Mouse (Mus musculus): ENCODE data around the gene Tfeb. TPM values are rescaled to one million over a fixed set of nuclear protein-coding genes. Genes with fewer than 3 reads are reported as not detected.

Gene Tfeb
- polyA plus RNA-seq, 1 experiment from 2014 or later = 5.8 TPM

- TF ChIP-seq EP300 (IDR thresholded peaks at IDR 0.05; ENCODE audit: low read depth) = no peak
- no peak for TF ChIP-seq CTCF (IDR thresholded peaks at IDR 0.05; ENCODE audit: low read depth)
- DNase-seq = no peak
- Histone ChIP-seq H3K27me3 (ENCODE audit: insufficient read depth, low read length) (0 out of 2 replicates have a peak, but pooled peaks cover 4% of the 10 kb centered on the region), H3K4me3 (ENCODE audit: low read depth, low read length) (no peak overlapping the region), H3K4me1 (ENCODE audit: insufficient read depth) (no peaks in the 10 kb centered on the region), H3K27ac (ENCODE audit: low read depth) (no peak overlapping the region), H3K4me2 (ENCODE audit: low read depth, low read length) (no peak overlapping the region), H3K9me3 (ENCODE audit: low read length) (no peaks in the 10 kb centered on the region), H3K36me3 (replicated peaks; ENCODE audit: insufficient read depth, low read length) (no peaks in the 10 kb centered on the region), H3K9ac (replicated peaks) (no peak overlapping the region)
- no peak for ATAC-seq
- 83% methylated on average over 3 of the region's 3 CpGs for WGBS (ENCODE audit: insufficient replicate concordance)
Measured at GRCm38 (mm10) chr17:47707961-47708360, 28.9 kb upstream of the Tfeb start.

- DNase-seq (no peak), ATAC-seq (no peak)
- Histone ChIP-seq H3K4me3 (ENCODE audit: low read depth, low read length) (no peak overlapping the region), H3K4me1 (ENCODE audit: insufficient read depth) (no peaks in the 10 kb centered on the region), H3K36me3 (replicated peaks; ENCODE audit: insufficient read depth, low read length) (no peaks in the 10 kb centered on the region), H3K4me2 (ENCODE audit: low read depth, low read length) (no peak overlapping the region), H3K9ac (replicated peaks) (no peak overlapping the region), H3K27ac (ENCODE audit: low read depth) (no peak overlapping the region), H3K27me3 (ENCODE audit: insufficient read depth, low read length) (no peaks in the 10 kb centered on the region), H3K9me3 (ENCODE audit: low read length) (no peaks in the 10 kb centered on the region)
- 59% methylated on average over 4 of the region's 4 CpGs for WGBS (ENCODE audit: insufficient replicate concordance)
- TF ChIP-seq CTCF (IDR thresholded peaks at IDR 0.05; ENCODE audit: low read depth) = no peak
- TF ChIP-seq EP300 (IDR thresholded peaks at IDR 0.05; ENCODE audit: low read depth) = no peak
Measured at GRCm38 (mm10) chr17:47708972-47709371, 27.9 kb upstream of the Tfeb start.

- H3K27ac ChIP-seq (ENCODE audit: low read depth) = no peak overlapping the region
- ATAC-seq = no peak
- DNase-seq = no peak
- no peaks in the 10 kb centered on the region for H3K27me3 ChIP-seq (ENCODE audit: insufficient read depth, low read length)
- H3K4me1 ChIP-seq (ENCODE audit: insufficient read depth) = no peaks in the 10 kb centered on the region
- TF ChIP-seq EP300 (IDR thresholded peaks at IDR 0.05; ENCODE audit: low read depth) (no peak), CTCF (IDR thresholded peaks at IDR 0.05; ENCODE audit: low read depth) (no peak)
- no peak overlapping the region for H3K4me3 ChIP-seq (ENCODE audit: low read depth, low read length)
- H3K36me3 ChIP-seq (replicated peaks; ENCODE audit: insufficient read depth, low read length) = no peaks in the 10 kb centered on the region
- H3K9ac ChIP-seq (replicated peaks) = no peak overlapping the region
- H3K9me3 ChIP-seq (ENCODE audit: low read length) = no peaks in the 10 kb centered on the region
- whole genome bisulfite sequencing (ENCODE audit: insufficient replicate concordance) = 42% methylated on average over 3 of the region's 3 CpGs
- H3K4me2 ChIP-seq (ENCODE audit: low read depth, low read length) = no peak overlapping the region
Measured at GRCm38 (mm10) chr17:47710036-47710435, 26.8 kb upstream of the Tfeb start.

GRCm38 (mm10) chr17:47711883-47712282, 24.9 kb upstream of the Tfeb start:
- WGBS (ENCODE audit: insufficient replicate concordance) = 36% methylated on average over 6 of the region's 6 CpGs
- Histone ChIP-seq H3K4me1 (ENCODE audit: insufficient read depth) (no peaks in the 10 kb centered on the region), H3K9ac (replicated peaks) (no peak overlapping the region), H3K9me3 (ENCODE audit: low read length) (no peaks in the 10 kb centered on the region), H3K4me3 (ENCODE audit: low read depth, low read length) (no peak overlapping the region), H3K4me2 (ENCODE audit: low read depth, low read length) (no peak overlapping the region), H3K27me3 (ENCODE audit: insufficient read depth, low read length) (no peaks in the 10 kb centered on the region), H3K36me3 (replicated peaks; ENCODE audit: insufficient read depth, low read length) (no peaks in the 10 kb centered on the region), H3K27ac (ENCODE audit: low read depth) (no peak overlapping the region)
- TF ChIP-seq CTCF (IDR thresholded peaks at IDR 0.05; ENCODE audit: low read depth) (no peak), EP300 (IDR thresholded peaks at IDR 0.05; ENCODE audit: low read depth) (no peak)
- DNase-seq (no peak), ATAC-seq (no peak)

- DNase-seq (no peak), ATAC-seq (no peak)
- 73% methylated on average over 9 of the region's 22 CpGs for WGBS (ENCODE audit: insufficient replicate concordance)
- H3K4me3 ChIP-seq (ENCODE audit: low read depth, low read length) = no peak overlapping the region
- TF ChIP-seq CTCF (IDR thresholded peaks at IDR 0.05; ENCODE audit: low read depth) = no peak
- no peak for TF ChIP-seq EP300 (IDR thresholded peaks at IDR 0.05; ENCODE audit: low read depth)
- H3K36me3 ChIP-seq (replicated peaks; ENCODE audit: insufficient read depth, low read length) = no peaks in the 10 kb centered on the region
- no peaks in the 10 kb centered on the region for H3K9me3 ChIP-seq (ENCODE audit: low read length)
- no peak overlapping the region for H3K4me2 ChIP-seq (ENCODE audit: low read depth, low read length)
- H3K27ac ChIP-seq (ENCODE audit: low read depth) = no peak overlapping the region
- no peaks in the 10 kb centered on the region for H3K4me1 ChIP-seq (ENCODE audit: insufficient read depth)
- no peaks in the 10 kb centered on the region for H3K27me3 ChIP-seq (ENCODE audit: insufficient read depth, low read length)
- H3K9ac ChIP-seq (replicated peaks) = no peak overlapping the region
Measured at GRCm38 (mm10) chr17:47712889-47713571, 23.8 kb upstream of the Tfeb start.

- H3K27ac ChIP-seq (ENCODE audit: low read depth) = no peak overlapping the region
- H3K36me3 ChIP-seq (replicated peaks; ENCODE audit: insufficient read depth, low read length) = no peaks in the 10 kb centered on the region
- H3K4me3 ChIP-seq (ENCODE audit: low read depth, low read length) = no peak overlapping the region
- 18% methylated on average over 3 of the region's 3 CpGs for WGBS (ENCODE audit: insufficient replicate concordance)
- DNase-seq (no peak), ATAC-seq (no peak)
- no peak overlapping the region for H3K4me2 ChIP-seq (ENCODE audit: low read depth, low read length)
- H3K27me3 ChIP-seq (ENCODE audit: insufficient read depth, low read length) = no peaks in the 10 kb centered on the region
- no peaks in the 10 kb centered on the region for H3K9me3 ChIP-seq (ENCODE audit: low read length)
- TF ChIP-seq EP300 (IDR thresholded peaks at IDR 0.05; ENCODE audit: low read depth) (no peak), CTCF (IDR thresholded peaks at IDR 0.05; ENCODE audit: low read depth) (no peak)
- H3K4me1 ChIP-seq (ENCODE audit: insufficient read depth) = no peaks in the 10 kb centered on the region
- H3K9ac ChIP-seq (replicated peaks) = no peak overlapping the region
Measured at GRCm38 (mm10) chr17:47715037-47715436, 21.8 kb upstream of the Tfeb start.

Measured in liver, postnatal 0 days (tissue).